Mouse (Mus musculus) B cell, adult 2 months (primary cell): ENCODE data around the gene Rac2.

ENCODE experiments used
- DNase-seq, 2 experiments: peaks; one replicate each; pipeline ENCODE4 v3.0.0; 2022

The Rac2 gene

DNA sequence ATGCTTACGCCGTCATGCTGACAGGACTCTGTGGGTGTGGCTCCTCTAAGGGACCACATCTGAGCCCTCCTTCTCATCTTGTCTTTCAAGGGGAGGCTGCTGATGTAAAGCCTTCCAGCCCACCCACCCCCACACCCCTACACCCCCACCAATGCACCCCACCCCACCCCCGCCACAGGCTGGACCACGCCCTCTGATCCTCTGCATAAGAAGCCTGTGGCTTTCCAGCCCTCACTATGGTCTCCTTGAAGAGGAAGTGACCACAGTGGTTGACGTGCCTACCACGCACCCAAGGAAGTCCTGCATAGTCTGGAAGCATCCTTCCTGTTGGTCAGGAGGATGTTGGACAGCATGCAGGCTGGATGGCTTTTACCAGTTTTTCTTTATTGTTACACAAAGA is 56.8 kb downstream of the Rac2 start:
- no peak for DNase-seq

- peak; percentile 83 to 85 for DNase-seq
These were observed 58.0 kb downstream of the Rac2 start for GRCm38 (mm10) chr15:78514393-78515146.

DNA sequence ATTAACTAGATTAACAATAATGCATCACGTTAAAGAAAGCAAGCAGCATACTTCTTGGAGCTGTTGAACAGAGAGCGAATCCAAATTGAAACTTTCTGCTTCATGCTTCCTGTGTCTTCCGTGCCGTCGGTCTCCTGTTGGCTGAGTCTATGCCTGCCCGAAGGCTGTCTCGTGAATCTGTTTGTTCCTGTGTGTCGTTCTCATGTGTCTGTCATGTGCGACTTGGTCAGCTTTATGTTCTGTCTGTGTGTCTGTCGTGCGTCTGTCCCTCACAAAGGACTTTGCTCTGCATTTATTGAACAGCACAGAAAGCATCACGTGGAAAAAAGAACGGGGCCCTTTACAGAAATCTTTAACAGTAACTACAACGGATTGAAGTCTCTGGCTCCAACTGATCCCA is 59.6 kb downstream of the Rac2 start:
- no peak for DNase-seq

GRCm38 (mm10) chr15:78511951-78512350 is 60.6 kb downstream of the Rac2 start:
- no peak for DNase-seq

DNA sequence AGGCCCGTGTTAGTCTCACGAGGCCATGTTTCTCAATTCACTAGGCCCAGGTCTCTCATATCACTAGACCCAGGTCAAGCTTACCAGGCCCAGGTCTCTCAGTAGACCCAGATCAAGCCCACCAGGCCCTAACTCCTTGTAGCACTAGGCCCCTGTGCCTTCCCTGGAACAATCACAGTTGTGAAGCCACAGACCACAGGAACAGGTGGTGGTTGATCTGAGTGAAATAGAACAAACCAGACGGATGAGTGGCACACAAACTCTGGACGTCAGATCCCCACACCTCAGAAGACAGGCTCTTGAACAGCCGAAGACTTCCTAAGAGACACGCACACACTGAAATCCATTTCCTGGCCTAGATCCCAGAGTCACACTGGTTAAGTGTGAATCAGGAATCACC is 61.8 kb downstream of the Rac2 start:
- no peak for DNase-seq

GRCm38 (mm10) chr15:78510121-78510576 is 62.4 kb downstream of the Rac2 start:
- DNase-seq: peak; percentile 21 to 28

GRCm38 (mm10) chr15:78509297-78509899 is 63.2 kb downstream of the Rac2 start:
- DNase-seq: no peak
